Mouse (Mus musculus) MEL (cell line): ENCODE data around the gene Sertad2. TPM values are rescaled to one million over a fixed set of nuclear protein-coding genes. Genes with fewer than 3 reads are reported as not detected.

Experiments used
- DNase-seq: peaks from one replicate; pipeline ENCODE4 v3.0.0; 2011; ENCODE audit warnings: low read depth, low spot score
- H3K27ac ChIP-seq: 2 replicates; pipeline ENCODE4 v1.5.1; 2012; ENCODE audit warnings: low read depth, mild to moderate bottlenecking, control low read depth, low read length, moderate library complexity; ENCODE audit not compliant: control insufficient read depth
- H3K27me3 ChIP-seq, 2 experiments: fragments of 150-350 bp in 1 of 2; sonication (generic) in 1 of 2; 2 replicates each; pipeline ENCODE4 v1.6.1; 2012; ENCODE audit warnings: low read length in 2 of 2, mild to moderate bottlenecking in 2 of 2, improper control_type of control experiment in 1 of 2, moderate library complexity in 1 of 2; ENCODE audit not compliant: insufficient read depth in 2 of 2, control insufficient read depth in 1 of 2
- H3K36me3 ChIP-seq, 2 experiments: 2 replicates each; pipeline ENCODE4 v1.6.1; 2012 to 2014; ENCODE audit warnings: low read length in 2 of 2, improper control_type of control experiment in 1 of 2, inconsistent platforms in 1 of 2, mild to moderate bottlenecking in 1 of 2; ENCODE audit not compliant: insufficient read depth in 2 of 2, control insufficient read depth in 1 of 2
- H3K4me1 ChIP-seq, 2 experiments: fragments of 150-350 bp in 1 of 2; sonication (generic) in 1 of 2; 2 replicates each; pipeline ENCODE4 v1.6.1; 2012; ENCODE audit warnings: low read length in 2 of 2, improper control_type of control experiment in 1 of 2, mild to moderate bottlenecking in 1 of 2; ENCODE audit not compliant: insufficient read depth in 2 of 2, control insufficient read depth in 1 of 2
- H3K4me3 ChIP-seq, 2 experiments: fragments of 150-350 bp in 1 of 2; sonication (generic) in 1 of 2; 2 replicates each; pipeline ENCODE4 v1.5.1; 2012; ENCODE audit warnings: low read depth in 2 of 2, low read length in 2 of 2, mild to moderate bottlenecking in 2 of 2, moderate library complexity in 2 of 2, control low read depth in 1 of 2, improper control_type of control experiment in 1 of 2; ENCODE audit not compliant: control insufficient read depth in 1 of 2, insufficient read depth in 1 of 2
- H3K79me2 ChIP-seq: 2 replicates; pipeline ENCODE4 v1.6.1; 2012; ENCODE audit warnings: mild to moderate bottlenecking, low read length, moderate library complexity; ENCODE audit not compliant: control insufficient read depth, poor library complexity, insufficient read depth
- H3K9ac ChIP-seq: 2 replicates; pipeline ENCODE4 v1.6.1; 2012; ENCODE audit warnings: low read depth, mild to moderate bottlenecking, control low read depth, low read length, moderate library complexity; ENCODE audit not compliant: control insufficient read depth, poor library complexity, severe bottlenecking
- H3K9me3 ChIP-seq: fragments of 150-350 bp; sonication (generic); replicated peaks from 2 replicates; pipeline ENCODE4 v1.6.1; 2012; ENCODE audit warnings: mild to moderate bottlenecking, low read length, improper control_type of control experiment, moderate library complexity; ENCODE audit not compliant: insufficient read depth
- CHD1 ChIP-seq: IDR thresholded peaks from 2 replicates; pipeline ENCODE4 v1.6.1; 2012; ENCODE audit warnings: low read depth, mild to moderate bottlenecking, inconsistent platforms, low read length, improper control_type of control experiment
- ELF1 ChIP-seq: IDR thresholded peaks from 2 replicates; pipeline ENCODE4 v1.6.1; 2014; ENCODE audit warnings: low read depth, mild to moderate bottlenecking, inconsistent platforms, low read length, improper control_type of control experiment, moderate library complexity
- EP300 ChIP-seq, 2 experiments: IDR thresholded peaks; 2 replicates each; pipeline ENCODE4 v1.6.1; 2011; ENCODE audit warnings: improper control_type of control experiment in 2 of 2, low read length in 2 of 2, low read depth in 1 of 2, mild to moderate bottlenecking in 1 of 2
- GATA1 ChIP-seq: IDR thresholded peaks from 2 replicates; pipeline ENCODE4 v1.6.1; 2011; ENCODE audit warnings: low read depth, low read length, improper control_type of control experiment
- HCFC1 ChIP-seq: IDR thresholded peaks from 2 replicates; pipeline ENCODE4 v1.6.1; 2012; ENCODE audit warnings: low read depth, mild to moderate bottlenecking, inconsistent platforms, low read length, improper control_type of control experiment, moderate library complexity
- MAFK ChIP-seq: IDR thresholded peaks from 2 replicates; pipeline ENCODE4 v1.6.1; 2011; ENCODE audit warnings: low read depth, mild to moderate bottlenecking, low read length, improper control_type of control experiment, borderline replicate concordance
- MXI1 ChIP-seq: IDR thresholded peaks from 2 replicates; pipeline ENCODE4 v1.6.1; 2011; ENCODE audit warnings: mild to moderate bottlenecking, low read depth, low read length, improper control_type of control experiment
- NELFE ChIP-seq: IDR thresholded peaks from 2 replicates; pipeline ENCODE4 v1.6.1; 2011; ENCODE audit warnings: low read depth, low read length, improper control_type of control experiment
- POLR2A ChIP-seq, 2 experiments: IDR thresholded peaks; 2 replicates each; pipeline ENCODE4 v1.6.1; 2011 to 2012; ENCODE audit warnings: low read length in 2 of 2, mild to moderate bottlenecking in 2 of 2, control low read depth in 1 of 2, improper control_type of control experiment in 1 of 2, low read depth in 1 of 2, moderate library complexity in 1 of 2; ENCODE audit not compliant: control insufficient read depth in 1 of 2, insufficient read depth in 1 of 2, poor library complexity in 1 of 2
- RCOR1 ChIP-seq: IDR thresholded peaks from 2 replicates; pipeline ENCODE4 v1.6.1; 2012; ENCODE audit warnings: low read depth, mild to moderate bottlenecking, inconsistent platforms, low read length, improper control_type of control experiment
- SIN3A ChIP-seq: IDR thresholded peaks from 2 replicates; pipeline ENCODE4 v1.6.1; 2012; ENCODE audit warnings: low read length, improper control_type of control experiment, inconsistent platforms
- TBP ChIP-seq: IDR thresholded peaks from 2 replicates; pipeline ENCODE4 v1.8.0; 2011; ENCODE audit warnings: low read depth, low read length, improper control_type of control experiment
- USF1 ChIP-seq: IDR thresholded peaks from 2 replicates; pipeline ENCODE4 v1.6.1; 2014; ENCODE audit warnings: low read depth, mild to moderate bottlenecking, inconsistent platforms, low read length, improper control_type of control experiment, moderate library complexity
- ZC3H11A ChIP-seq: IDR thresholded peaks from 2 replicates; pipeline ENCODE4 v1.6.1; 2012; ENCODE audit warnings: low read depth, mild to moderate bottlenecking, inconsistent platforms, low read length, improper control_type of control experiment
- ZKSCAN1 ChIP-seq: IDR thresholded peaks from 2 replicates; pipeline ENCODE4 v1.6.1; 2012; ENCODE audit warnings: low read depth, mild to moderate bottlenecking, inconsistent platforms, low read length, improper control_type of control experiment, moderate library complexity
- ZNF384 ChIP-seq: IDR thresholded peaks from 2 replicates; pipeline ENCODE4 v1.6.1; 2012; ENCODE audit warnings: low read depth, mild to moderate bottlenecking, inconsistent platforms, low read length, improper control_type of control experiment
- polyA plus RNA-seq, 2 experiments: library from polyadenylated mRNA; stranded (reverse) in 1 of 2; unstranded in 1 of 2; fragments of >175 nt in 1 of 2; fragments of >200 nt in 1 of 2; gene quantifications; 2 replicates each; pipeline versions ENCODE4 v1.2.1 to v1.2.4; 2012; ENCODE audit warnings: low replicate concordance in 2 of 2, low read depth in 1 of 2; ENCODE audit not compliant: insufficient read length in 2 of 2, insufficient read depth in 1 of 2, missing spikeins in 1 of 2
- total RNA-seq: library from RNA; depleted of rRNA; stranded (reverse); fragments of 300-350 nt; gene quantifications from 2 replicates; pipeline ENCODE4 v1.2.3, GENCODE M21; 2012

Sertad2 gene
- total and polyA plus RNA-seq, 3 experiments: 7.0 to 11.5 TPM; not detected in 1

- no peaks in the 10 kb centered on the region for H3K27me3 ChIP-seq
- DNase-seq: no peak
- no peaks in the 10 kb centered on the region for H3K79me2 ChIP-seq
- H3K9me3 ChIP-seq: no peaks in the 10 kb centered on the region
- no peak overlapping the region for H3K27ac ChIP-seq
- no peak overlapping the region for H3K4me3 ChIP-seq
- H3K36me3 ChIP-seq: peaks cover 0 to 13% of the 10 kb centered on the region in 2 experiments; a peak in 2 of 4 replicates
- peaks cover 0 to 9% of the 10 kb centered on the region in 2 experiments; a peak in 3 of 4 replicates for H3K4me1 ChIP-seq
- H3K9ac ChIP-seq: no peak overlapping the region
- TF ChIP-seq MAFK (no peak), TBP (no peak), CHD1 (no peak), POLR2A (IDR thresholded peaks at IDR 0.05; ENCODE audit: control insufficient read depth in 1 of 2, insufficient read depth in 1 of 2, low read depth in 1 of 2, low read length in 2 of 2, poor library complexity in 1 of 2) (no peak), USF1 (no peak), ELF1 (no peak), SIN3A (no peak), GATA1 (no peak), HCFC1 (no peak), EP300 (IDR thresholded peaks at IDR 0.05; ENCODE audit: low read depth in 1 of 2, low read length in 2 of 2) (no peak), RCOR1 (no peak), ZNF384 (no peak), ZKSCAN1 (no peak), MXI1 (no peak), NELFE (no peak), ZC3H11A (no peak)
Observed at GRCm38 (mm10) chr11:20550196-20550595, 7.1 kb downstream of the Sertad2 start.

- Histone ChIP-seq H3K9ac (no peak overlapping the region), H3K27me3 (no peaks in the 10 kb centered on the region), H3K36me3 (peaks cover 0 to 27% of the 10 kb centered on the region in 2 experiments; a peak in 2 of 4 replicates), H3K9me3 (no peaks in the 10 kb centered on the region), H3K27ac (no peak overlapping the region), H3K4me1 (peaks cover 4 to 22% of the 10 kb centered on the region in 2 experiments), H3K4me3 (no peak overlapping the region), H3K79me2 (no peaks in the 10 kb centered on the region)
- DNase-seq: peak; percentile 36
- TF ChIP-seq EP300 (IDR thresholded peaks at IDR 0.05; ENCODE audit: low read depth in 1 of 2, low read length in 2 of 2): 0 out of 4 replicates have a peak, but pooled peaks of 1 of the 2 experiments have one; percentile 7
- TF ChIP-seq ZC3H11A: no peak
- TF ChIP-seq MAFK: peak; percentile 37; the same call in 1 of the 2 replicates
Observed at GRCm38 (mm10) chr11:20552059-20552458, 9.0 kb downstream of the Sertad2 start.
